Mouse (Mus musculus): ENCODE measurements around the gene Vmac. TPM values are rescaled to one million over a fixed set of nuclear protein-coding genes. Genes with fewer than 3 reads are reported as not detected.

The Vmac gene
- polyA plus RNA-seq, 1 experiment from 2014 or later = 13.1 TPM

DNA sequence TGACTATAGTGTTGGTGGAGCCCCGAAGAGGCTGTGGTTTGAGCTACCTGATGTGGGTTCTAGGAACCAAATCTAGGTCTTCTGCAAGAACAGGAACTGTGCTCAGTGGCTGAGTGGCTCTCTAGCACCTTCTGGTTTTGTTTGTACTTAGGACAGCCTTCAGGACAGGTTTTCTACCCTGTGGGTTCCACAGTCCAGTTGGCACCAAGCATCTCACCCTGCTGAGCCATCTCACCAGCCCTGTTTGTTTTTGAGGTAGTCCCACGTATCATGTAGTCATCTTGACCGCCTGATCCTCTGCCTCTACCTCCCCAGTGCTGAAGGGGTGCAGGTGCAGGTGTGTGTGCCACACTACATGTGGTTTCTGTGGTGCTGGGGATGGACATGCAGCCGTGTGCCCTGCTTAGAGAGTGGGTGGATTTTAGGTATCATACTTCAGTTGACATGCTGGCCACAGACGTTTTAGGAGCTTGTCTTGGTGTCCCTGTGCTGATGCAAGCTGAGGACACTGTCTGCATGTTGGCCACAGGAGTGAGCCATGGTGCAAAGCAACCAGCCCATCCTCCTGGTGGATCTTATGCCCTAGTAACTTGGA is 34.2 kb downstream of the Vmac start:
- Histone ChIP-seq H3K27ac (ENCODE audit: low read depth, low read length) (no peak overlapping the region), H3K9me3 (ENCODE audit: control insufficient read depth, low read length) (no peaks in the 10 kb centered on the region), H3K36me3 (ENCODE audit: control insufficient read depth, insufficient read depth, low read length) (peaks cover 17% of the 10 kb centered on the region), H3K4me3 (ENCODE audit: low read depth, low read length) (no peak overlapping the region), H3K9ac (ENCODE audit: low read length) (no peak overlapping the region), H3K4me1 (ENCODE audit: control insufficient read depth, insufficient read depth, low read length) (no peaks in the 10 kb centered on the region), H3K4me2 (no peak overlapping the region), H3K27me3 (ENCODE audit: control insufficient read depth, insufficient read depth, low read length) (no peaks in the 10 kb centered on the region)
- DNase-seq (ENCODE audit: low spot score, missing footprints) (peak; percentile 69), ATAC-seq (ENCODE audit: low FRiP score) (no peak)
- 92% methylated on average over 5 of the region's 5 CpGs for WGBS

DNA sequence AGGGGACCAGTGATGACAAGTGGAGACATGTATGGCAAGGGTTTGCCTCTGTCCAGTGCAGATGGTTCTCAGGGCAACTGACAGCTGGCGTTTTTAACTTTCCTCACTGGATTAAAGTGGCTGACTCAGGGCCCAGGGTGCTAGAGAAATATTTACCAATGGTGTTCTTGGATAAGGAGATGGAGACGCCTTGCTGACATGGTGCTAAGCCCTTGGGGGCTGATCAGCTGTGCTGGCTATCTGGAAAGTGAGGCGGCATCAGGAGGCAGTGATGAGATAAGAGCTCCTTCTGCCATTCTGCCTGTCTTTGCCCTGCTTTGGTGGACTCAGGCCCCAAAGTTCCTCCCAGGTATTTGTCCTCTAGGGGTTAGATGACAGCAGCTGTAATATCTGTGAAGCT is 34.9 kb downstream of the Vmac start:
- Histone ChIP-seq H3K4me2 (no peak overlapping the region), H3K27ac (ENCODE audit: low read depth, low read length) (no peak overlapping the region), H3K9me3 (ENCODE audit: control insufficient read depth, low read length) (no peaks in the 10 kb centered on the region), H3K36me3 (ENCODE audit: control insufficient read depth, insufficient read depth, low read length) (peaks cover 11% of the 10 kb centered on the region), H3K9ac (ENCODE audit: low read length) (no peak overlapping the region), H3K4me1 (ENCODE audit: control insufficient read depth, insufficient read depth, low read length) (no peaks in the 10 kb centered on the region), H3K27me3 (ENCODE audit: control insufficient read depth, insufficient read depth, low read length) (no peaks in the 10 kb centered on the region), H3K4me3 (ENCODE audit: low read depth, low read length) (no peak overlapping the region)
- 82% methylated on average over 3 of the region's 3 CpGs for WGBS
- ATAC-seq (ENCODE audit: low FRiP score) (no peak), DNase-seq (ENCODE audit: low spot score, missing footprints) (peak; percentile 4)

DNA sequence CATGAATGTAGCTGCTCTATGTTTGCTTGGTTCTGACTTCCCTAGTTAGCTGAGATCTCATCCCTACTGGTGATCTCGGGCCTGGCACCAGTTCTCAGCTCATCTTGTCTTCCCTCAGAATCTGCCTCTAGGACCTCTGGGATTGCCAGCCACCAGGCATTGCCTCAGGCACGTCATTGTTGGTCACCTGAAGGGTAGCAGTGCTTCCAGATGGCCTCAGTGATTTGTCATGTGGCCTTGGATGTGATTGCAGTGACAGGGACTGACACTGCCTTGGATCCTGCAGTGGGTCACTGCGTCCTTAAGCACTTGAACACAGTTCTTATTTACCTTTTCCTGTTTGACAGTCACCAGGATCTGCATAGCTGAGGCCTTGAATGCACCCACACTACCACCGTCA is 36.0 kb downstream of the Vmac start:
- Histone ChIP-seq H3K36me3 (ENCODE audit: control insufficient read depth, insufficient read depth, low read length) (peaks cover 13% of the 10 kb centered on the region), H3K9me3 (ENCODE audit: control insufficient read depth, low read length) (no peaks in the 10 kb centered on the region), H3K4me3 (ENCODE audit: low read depth, low read length) (no peak overlapping the region), H3K4me2 (no peak overlapping the region), H3K27ac (ENCODE audit: low read depth, low read length) (no peak overlapping the region), H3K27me3 (ENCODE audit: control insufficient read depth, insufficient read depth, low read length) (no peaks in the 10 kb centered on the region), H3K9ac (ENCODE audit: low read length) (no peak overlapping the region), H3K4me1 (ENCODE audit: control insufficient read depth, insufficient read depth, low read length) (0 out of 2 replicates have a peak, but pooled peaks cover 3% of the 10 kb centered on the region)
- DNase-seq (ENCODE audit: low spot score, missing footprints) (no peak), ATAC-seq (ENCODE audit: low FRiP score) (no peak)
- WGBS = 82% methylated on average over 4 of the region's 4 CpGs

DNA sequence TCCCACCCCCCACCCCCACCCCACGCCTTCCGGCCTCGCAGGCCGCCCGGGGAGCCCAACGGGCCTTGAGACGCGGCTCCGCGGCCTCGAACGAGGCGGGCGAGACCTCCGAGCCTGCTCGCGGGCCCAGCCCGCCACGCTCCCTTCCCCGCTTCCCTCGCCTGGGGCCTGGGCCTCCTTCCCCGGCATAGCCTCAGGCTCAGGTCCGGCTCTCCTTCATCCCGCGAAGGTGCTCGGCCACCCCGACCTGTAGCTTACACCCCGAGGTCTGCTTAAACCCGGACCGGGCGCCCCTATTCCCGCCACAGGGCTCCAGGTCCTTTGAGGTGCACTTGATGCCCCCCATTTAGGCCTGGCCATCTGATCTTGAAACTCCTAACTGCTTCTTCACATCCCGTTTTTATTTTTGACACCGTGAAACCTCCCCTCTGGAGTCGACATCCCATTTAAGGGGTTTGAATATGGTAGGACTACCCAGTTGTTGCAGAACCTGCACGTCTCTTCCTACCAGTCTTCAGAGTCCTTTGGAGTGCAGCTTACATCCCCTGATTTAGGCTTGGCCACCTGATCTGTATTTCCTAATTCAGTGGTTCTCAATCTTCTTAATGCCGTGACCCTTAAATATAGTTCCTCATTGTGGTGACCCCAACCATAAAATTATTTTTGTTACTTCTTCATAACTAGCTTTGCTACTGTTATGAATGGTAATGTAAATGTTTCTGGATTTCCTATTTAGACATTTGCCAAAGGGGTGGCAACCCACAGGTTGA is 44.0 kb downstream of the Vmac start:
- Histone ChIP-seq H3K4me1 (ENCODE audit: control insufficient read depth, insufficient read depth, low read length) (peaks cover 17% of the 10 kb centered on the region), H3K9ac (ENCODE audit: low read length) (peak overlapping the region; percentile 96), H3K36me3 (ENCODE audit: control insufficient read depth, insufficient read depth, low read length) (peaks cover 6% of the 10 kb centered on the region), H3K27me3 (ENCODE audit: control insufficient read depth, insufficient read depth, low read length) (no peaks in the 10 kb centered on the region), H3K9me3 (ENCODE audit: control insufficient read depth, low read length) (no peaks in the 10 kb centered on the region), H3K27ac (ENCODE audit: low read depth, low read length) (peak overlapping the region; percentile 64; the same call in 1 of the 2 replicates), H3K4me2 (peak overlapping the region; percentile 79), H3K4me3 (ENCODE audit: low read depth, low read length) (peak overlapping the region; percentile 97)
- ATAC-seq (ENCODE audit: low FRiP score) (peak; percentile 19), DNase-seq (ENCODE audit: low spot score, missing footprints) (peak; percentile 88)
- WGBS = 3% methylated on average over 34 of the region's 37 CpGs

DNA sequence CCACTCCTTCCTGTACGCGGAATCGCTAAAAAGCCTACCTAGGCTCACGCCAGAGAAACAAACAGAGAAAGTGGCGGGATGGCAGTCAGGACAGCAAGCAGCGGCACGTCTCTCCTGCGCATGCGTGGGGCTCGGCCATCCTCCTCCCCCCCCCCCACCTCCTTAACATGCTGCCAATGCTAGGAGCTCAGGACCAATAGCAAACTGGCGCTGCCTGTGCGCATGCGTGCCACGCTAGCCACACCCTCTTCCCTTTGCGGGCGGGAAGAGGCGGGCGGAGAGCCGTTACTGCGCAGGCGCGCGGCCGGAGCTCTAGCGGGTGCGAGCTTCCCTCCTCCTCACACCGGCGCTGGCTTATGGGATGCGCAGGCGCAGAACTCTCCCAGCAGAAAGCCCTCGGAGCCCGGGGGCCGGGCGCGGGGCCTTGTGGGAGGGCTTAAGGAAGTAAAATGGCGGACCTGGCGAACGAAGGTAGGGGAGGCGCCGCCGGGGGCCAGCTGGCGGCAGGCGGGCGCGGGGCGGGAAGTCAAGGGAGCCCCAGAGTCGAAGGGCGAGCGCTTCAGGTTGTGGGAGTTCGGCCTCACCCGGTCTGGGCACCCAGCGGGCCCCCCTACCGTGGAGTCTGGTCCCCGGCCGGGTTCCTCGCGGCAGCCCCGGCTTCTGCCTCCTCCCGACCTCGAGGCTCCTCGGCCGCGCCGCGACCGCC is 44.7 kb downstream of the Vmac start, which contains the start of gene Ranbp3:
Ranbp3 (plus strand) TSS at position 354 of the 706 bp plus-strand sequence.
- peaks cover 22% of the 10 kb centered on the region for H3K4me1 ChIP-seq (ENCODE audit: control insufficient read depth, insufficient read depth, low read length)
- H3K4me3 ChIP-seq (ENCODE audit: low read depth, low read length) = peak within 1 kb of the TSS; percentile 97
- H3K27me3 ChIP-seq (ENCODE audit: control insufficient read depth, insufficient read depth, low read length) = peaks cover under 1% of the 10 kb centered on the region; the same call in 1 of the 2 replicates
- ATAC-seq (ENCODE audit: low FRiP score) (peak; percentile 93), DNase-seq (ENCODE audit: low spot score, missing footprints) (peak; percentile 100)
- peaks cover 6% of the 10 kb centered on the region for H3K36me3 ChIP-seq (ENCODE audit: control insufficient read depth, insufficient read depth, low read length)
- no peaks in the 10 kb centered on the region for H3K9me3 ChIP-seq (ENCODE audit: control insufficient read depth, low read length)
- H3K9ac ChIP-seq (ENCODE audit: low read length) = peak within 1 kb of the TSS; percentile 96
- H3K27ac ChIP-seq (ENCODE audit: low read depth, low read length) = peak within 1 kb of the TSS; percentile 72
- peak within 1 kb of the TSS; percentile 79 for H3K4me2 ChIP-seq
- WGBS = under 1% methylated on average over 46 of the region's 66 CpGs

DNA sequence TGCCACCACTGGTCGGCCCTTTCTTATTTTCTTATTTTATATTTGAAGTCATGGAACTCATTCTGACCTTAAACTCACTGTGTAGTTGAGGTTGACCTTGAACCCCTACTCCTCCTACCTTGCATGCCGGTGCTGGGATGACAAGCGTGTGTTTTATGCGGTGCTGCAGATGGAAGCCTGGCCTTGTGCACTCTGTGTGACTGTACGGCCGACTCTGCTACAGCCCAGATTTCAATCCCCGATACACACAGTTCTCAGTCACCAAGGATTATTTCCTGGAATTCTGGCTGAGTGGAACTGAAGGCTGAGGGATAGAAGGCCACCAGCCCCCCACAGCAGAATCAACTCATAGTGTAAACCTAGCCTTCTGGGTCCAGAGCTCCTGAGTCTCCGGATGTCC is 48.1 kb downstream of the Vmac start:
- Histone ChIP-seq H3K4me3 (ENCODE audit: low read depth, low read length) (no peak overlapping the region), H3K36me3 (ENCODE audit: control insufficient read depth, insufficient read depth, low read length) (no peaks in the 10 kb centered on the region), H3K27me3 (ENCODE audit: control insufficient read depth, insufficient read depth, low read length) (peaks cover 3% of the 10 kb centered on the region; the same call in 1 of the 2 replicates), H3K27ac (ENCODE audit: low read depth, low read length) (no peak overlapping the region), H3K9ac (ENCODE audit: low read length) (no peak overlapping the region), H3K9me3 (ENCODE audit: control insufficient read depth, low read length) (no peaks in the 10 kb centered on the region), H3K4me2 (no peak overlapping the region), H3K4me1 (ENCODE audit: control insufficient read depth, insufficient read depth, low read length) (peaks cover 16% of the 10 kb centered on the region)
- peak; percentile 67 for DNase-seq (ENCODE audit: low spot score, missing footprints)
- WGBS = 85% methylated on average over 8 of the region's 8 CpGs
- no peak for ATAC-seq (ENCODE audit: low FRiP score)

DNA sequence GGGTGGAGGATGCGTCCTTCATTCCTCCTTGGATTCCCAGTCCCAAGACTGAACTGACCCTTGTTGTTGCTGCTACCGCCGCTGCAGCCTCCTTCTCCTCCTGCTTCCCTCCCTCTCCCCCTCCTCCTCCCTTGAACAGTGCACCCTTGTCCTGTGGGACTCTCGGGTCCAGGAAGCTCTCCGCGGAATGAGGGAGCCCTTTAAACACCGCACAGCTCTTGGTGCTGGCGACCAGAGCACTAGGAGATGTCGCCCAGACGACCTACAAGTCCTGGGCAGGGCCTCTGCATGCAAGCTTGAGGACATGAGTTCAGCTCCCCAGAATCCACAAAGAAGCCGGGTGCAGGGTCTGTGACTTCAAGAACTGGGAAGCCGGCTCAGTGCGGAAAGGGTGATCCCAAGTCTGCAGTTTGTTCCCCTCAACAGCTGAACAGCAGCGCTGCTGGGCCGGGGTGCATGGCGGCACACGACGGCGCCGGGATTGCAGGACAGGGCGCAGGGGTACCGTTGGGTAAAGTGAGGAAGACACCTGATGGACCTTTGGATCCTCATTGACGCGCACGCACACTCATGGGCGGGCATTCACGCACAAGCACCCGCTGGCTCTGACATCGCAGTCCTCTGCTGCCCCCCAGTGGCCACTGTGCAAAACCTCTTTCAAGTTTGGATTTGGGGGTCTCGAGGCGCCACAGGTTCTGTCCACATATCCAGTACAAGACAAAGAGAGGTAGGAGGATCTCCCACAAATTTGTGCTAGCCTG is 49.3 kb downstream of the Vmac start:
- Histone ChIP-seq H3K4me1 (ENCODE audit: control insufficient read depth, insufficient read depth, low read length) (peaks cover 17% of the 10 kb centered on the region), H3K9me3 (ENCODE audit: control insufficient read depth, low read length) (no peaks in the 10 kb centered on the region), H3K27ac (ENCODE audit: low read depth, low read length) (no peak overlapping the region), H3K36me3 (ENCODE audit: control insufficient read depth, insufficient read depth, low read length) (no peaks in the 10 kb centered on the region), H3K4me2 (peak overlapping the region; percentile 65), H3K27me3 (ENCODE audit: control insufficient read depth, insufficient read depth, low read length) (peaks cover 3% of the 10 kb centered on the region; the same call in 1 of the 2 replicates), H3K9ac (ENCODE audit: low read length) (peak overlapping the region; percentile 37; the same call in 1 of the 2 replicates), H3K4me3 (ENCODE audit: low read depth, low read length) (peak overlapping the region; percentile 32)
- 6% methylated on average over 31 of the region's 31 CpGs for WGBS
- DNase-seq (ENCODE audit: low spot score, missing footprints) (peak; percentile 97), ATAC-seq (ENCODE audit: low FRiP score) (peak; percentile 12; the same call in 1 of the 2 replicates)

DNA sequence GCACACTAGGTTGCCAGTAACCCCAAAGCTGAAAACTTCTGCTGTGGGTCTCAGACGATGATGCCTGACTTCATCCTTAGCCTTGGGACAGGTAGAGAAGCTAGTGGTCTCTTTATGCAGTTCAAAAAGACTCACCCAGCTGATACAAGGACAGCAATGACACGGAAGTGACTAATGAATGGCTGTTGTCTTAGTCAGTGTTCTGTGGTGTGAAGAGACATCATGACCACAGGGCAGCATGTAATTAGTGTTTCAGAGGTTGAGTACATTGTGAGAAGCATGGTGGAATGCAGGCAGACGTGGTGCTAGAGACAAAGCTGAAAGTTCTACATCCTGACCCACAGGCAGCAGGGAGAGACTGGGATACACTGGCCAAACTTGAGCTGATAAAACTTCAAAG is 50.2 kb downstream of the Vmac start:
- 79% methylated on average over 3 of the region's 3 CpGs for WGBS
- H3K27ac ChIP-seq (ENCODE audit: low read depth, low read length) = no peak overlapping the region
- H3K9me3 ChIP-seq (ENCODE audit: control insufficient read depth, low read length) = no peaks in the 10 kb centered on the region
- H3K4me2 ChIP-seq = no peak overlapping the region
- H3K4me3 ChIP-seq (ENCODE audit: low read depth, low read length) = no peak overlapping the region
- peaks cover 17% of the 10 kb centered on the region for H3K4me1 ChIP-seq (ENCODE audit: control insufficient read depth, insufficient read depth, low read length)
- no peak for ATAC-seq (ENCODE audit: low FRiP score)
- no peaks in the 10 kb centered on the region for H3K36me3 ChIP-seq (ENCODE audit: control insufficient read depth, insufficient read depth, low read length)
- peaks cover 3% of the 10 kb centered on the region; the same call in 1 of the 2 replicates for H3K27me3 ChIP-seq (ENCODE audit: control insufficient read depth, insufficient read depth, low read length)
- H3K9ac ChIP-seq (ENCODE audit: low read length) = no peak overlapping the region
- DNase-seq (ENCODE audit: low spot score, missing footprints) = no peak

Measured in midbrain, embryonic 11.5 days (tissue).